Mouse (Mus musculus) adrenal gland, adult 2 months (tissue): ENCODE results near the gene Dlx3. TPM values are rescaled to one million over a fixed set of nuclear protein-coding genes. Genes with fewer than 3 reads are reported as not detected.
A peak's percentile ranks its signal among the peaks of the same experiment; 100 is the strongest.

Experiments
- DNase-seq: peaks from one replicate; pipeline ENCODE4 v3.0.0; 2021
- polyA plus RNA-seq: library from polyadenylated mRNA; depleted of rRNA; stranded (reverse); fragments of >200 nt; gene quantifications from 2 replicates; pipeline ENCODE4 v1.2.3, GENCODE M21; 2012
- total RNA-seq, 2 experiments: library from RNA; stranded (reverse); gene quantifications; 2 replicates each; pipeline ENCODE4 v1.2.3; 2021

Dlx3 gene
- total and polyA plus RNA-seq, 3 experiments, result 0.03 to 0.10 TPM; not detected in 1

DNA sequence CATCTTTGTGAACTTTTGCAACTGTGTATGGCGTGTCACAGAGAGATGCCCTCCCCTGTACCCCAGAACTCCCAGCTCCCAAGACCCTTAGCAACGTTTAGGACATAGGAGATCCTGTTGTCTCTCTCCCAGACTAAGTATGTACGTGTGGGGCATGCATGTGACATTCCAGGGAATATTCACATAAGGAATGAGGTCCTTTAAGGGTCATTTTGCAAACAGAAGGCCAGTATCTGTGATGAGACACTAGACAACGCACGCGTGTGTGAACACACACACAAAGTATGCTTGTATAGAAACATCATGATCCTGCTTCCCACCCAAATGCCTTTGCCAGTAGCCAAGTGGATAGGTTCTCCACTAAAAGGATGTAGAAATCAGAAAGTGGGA lies 2.2 kb downstream of the Dlx3 start:
- no peak for DNase-seq

DNA sequence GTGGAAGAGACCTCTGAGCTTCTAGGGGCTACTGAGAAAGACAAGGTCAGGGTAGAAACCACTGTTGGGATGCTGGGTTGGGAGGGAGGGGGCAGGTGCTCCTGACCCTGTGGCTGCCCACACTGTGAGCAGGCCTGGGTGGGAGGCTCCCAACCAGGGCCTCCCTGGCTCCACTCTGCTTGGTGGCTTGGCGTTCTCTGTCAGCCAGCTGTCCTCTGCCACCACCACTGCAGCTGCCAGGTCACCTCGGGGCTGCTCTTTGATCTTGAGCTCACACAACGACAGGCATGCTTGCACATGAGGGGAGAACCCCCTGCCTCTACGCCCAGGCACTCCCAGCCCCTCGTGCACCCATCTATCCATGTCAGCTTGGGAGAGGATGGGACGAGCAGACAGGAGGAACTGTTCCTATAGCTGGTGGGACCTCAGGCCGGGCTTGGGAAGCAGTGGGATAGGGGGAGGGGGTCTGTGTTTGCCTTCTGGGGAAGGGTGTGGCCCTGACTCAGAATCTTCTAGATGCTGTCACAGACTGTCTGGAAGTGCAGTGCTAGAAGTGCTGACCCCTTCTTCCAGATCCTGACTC lies 5.5 kb downstream of the Dlx3 start:
- DNase-seq, result no peak

DNA sequence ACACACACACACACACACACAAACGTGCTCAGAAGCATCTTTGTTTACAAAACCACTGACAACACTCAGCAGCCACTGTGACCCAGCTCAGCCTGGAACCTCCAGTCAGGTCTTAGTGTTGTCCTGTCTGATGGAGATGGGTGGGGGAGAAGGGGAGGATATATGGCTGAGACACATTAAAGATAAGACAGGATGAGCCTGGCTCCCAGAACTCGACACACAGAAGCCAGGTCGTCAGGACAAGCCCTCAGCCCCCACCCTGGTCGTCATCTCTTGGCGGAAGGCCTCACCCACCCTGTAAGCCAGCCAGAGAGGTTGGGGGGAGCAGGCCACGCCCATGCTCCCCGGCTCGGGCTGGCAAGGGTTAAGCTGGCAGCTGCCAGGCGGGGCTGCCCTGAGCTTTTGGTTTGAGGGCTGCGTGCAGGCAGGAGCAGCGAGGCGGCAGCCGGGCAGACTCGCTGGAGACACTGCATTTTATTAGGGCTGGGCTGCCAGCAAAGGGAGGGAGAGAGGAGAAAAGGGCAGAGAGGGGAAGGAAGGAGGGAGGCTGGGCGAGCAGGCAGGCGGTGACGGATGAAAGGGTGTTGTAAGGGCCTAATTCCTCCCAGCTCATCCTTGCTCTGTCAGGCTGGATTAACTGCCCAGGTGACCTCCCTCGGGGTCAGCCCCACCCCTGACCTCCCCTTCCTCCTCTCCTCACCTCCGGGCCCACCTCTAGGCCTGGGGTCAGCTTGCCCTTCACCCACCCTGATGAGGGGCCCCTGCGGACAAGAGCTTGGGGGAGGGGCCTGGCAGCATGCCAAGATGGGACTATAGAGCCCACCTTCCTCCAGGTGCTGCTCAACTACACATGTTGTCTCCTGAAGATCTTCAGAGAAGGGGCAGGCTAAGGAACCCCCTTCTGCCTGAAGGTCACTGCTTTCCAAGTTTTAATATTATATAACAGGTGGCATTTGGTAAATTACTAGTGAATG lies 6.6 kb downstream of the Dlx3 start:
- peak; percentile 42 for DNase-seq

DNA sequence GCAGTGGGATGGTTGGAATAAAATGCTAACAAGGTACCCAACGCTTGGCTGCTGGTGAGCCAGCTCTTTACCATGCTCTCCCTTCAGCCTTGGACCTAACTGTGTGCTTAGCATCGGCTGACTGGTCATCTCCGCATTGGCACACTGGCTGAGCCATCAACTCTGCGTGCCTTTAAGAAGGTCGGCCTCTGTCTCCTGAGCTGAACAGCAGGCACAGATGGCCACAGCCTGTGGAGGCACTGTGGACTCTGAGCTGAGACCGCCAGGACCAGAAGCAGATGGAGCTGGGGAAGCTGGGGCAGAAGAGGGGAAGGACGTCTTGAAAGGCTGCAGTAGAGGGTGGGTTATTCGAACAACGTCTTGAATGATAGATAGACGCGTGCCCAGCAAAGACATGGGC lies 8.4 kb downstream of the Dlx3 start:
- no peak for DNase-seq

DNA sequence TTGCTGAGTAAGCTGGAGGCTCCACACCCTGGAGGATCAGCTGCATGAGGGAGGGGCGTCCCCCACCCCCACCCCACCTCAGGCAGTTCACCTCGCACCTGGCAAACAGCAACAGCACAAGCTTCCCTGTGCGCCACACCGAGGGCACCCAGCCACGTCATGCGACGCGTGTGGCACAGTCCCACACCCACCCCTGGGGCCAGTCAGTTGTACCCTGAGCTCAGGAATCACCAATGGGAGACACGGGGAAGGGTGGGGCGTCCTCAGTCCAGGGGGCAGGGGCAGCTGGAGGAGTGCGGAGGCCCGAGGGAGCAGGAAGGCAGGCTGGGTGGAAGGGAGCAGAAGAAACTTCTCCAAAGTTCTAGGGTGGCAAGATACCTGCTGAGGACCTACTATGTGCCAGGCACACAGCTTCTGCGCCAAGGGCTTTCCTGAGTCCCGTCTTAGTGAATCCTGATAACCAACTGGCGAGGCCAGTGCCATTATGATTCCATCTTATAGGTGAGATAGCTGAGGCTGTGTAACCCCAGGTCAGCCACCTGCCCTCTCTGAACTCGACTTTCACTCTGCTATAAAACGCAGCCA lies 10.8 kb downstream of the Dlx3 start:
- DNase-seq, result no peak

DNA sequence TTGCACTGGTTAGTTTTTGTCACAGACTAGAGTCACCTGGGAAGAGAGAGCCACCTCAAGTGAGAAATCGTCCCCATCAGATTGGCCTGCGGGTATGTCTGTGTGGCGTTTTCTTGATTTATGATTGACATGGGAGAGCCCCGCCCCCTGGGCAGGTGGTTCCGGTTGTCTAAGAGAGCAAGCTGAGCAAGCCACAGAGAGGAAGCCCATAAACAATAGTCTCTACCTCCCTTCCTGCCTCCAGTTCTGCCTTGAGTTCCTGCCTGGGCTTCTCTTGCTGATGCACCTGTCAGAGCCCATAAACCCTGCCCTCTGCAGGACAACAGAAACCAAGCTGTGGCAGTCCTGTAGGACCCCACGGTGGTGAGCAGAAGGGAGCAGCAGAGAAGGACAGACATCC lies 13.4 kb downstream of the Dlx3 start:
- no peak for DNase-seq

DNA sequence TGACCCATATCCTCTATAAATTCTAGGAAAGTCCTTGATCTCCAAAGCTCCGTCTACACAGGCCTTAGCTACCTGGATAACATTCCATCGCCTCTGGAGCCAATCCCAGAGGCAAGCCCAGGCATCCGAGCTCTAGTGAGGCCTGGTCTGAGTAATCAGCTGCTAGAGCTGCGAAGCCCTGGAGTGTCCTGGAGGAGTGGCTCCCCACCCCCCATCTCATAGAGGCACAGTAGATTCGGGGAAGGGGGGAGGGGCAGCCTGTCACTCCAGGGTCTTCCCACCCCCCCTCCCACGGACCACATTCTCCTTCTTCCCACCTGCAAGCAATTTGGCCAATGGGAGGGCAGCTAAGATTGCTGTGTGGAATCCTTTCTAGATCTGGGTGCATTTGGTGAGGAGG lies 17.4 kb downstream of the Dlx3 start:
- DNase-seq, result no peak

DNA sequence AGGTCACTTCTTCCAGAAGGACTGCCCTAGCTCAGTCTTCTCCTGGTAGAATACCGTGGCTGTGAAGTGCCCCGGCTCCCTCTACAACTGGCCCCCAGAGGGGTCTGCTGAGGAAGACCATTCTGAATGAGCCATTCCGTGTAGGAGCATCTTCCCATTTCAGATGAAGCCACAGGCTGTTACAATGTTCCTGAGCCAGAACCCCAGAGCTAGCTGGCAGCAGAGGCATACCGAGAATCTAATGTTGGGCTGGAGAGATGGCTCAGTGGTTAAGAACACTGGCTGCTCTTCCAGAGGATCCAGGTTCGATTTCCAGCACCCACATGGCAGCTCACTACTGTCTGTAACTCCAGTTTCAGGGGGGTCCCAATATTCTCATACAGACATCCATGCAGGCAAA lies 20.0 kb downstream of the Dlx3 start:
- no peak for DNase-seq

DNA sequence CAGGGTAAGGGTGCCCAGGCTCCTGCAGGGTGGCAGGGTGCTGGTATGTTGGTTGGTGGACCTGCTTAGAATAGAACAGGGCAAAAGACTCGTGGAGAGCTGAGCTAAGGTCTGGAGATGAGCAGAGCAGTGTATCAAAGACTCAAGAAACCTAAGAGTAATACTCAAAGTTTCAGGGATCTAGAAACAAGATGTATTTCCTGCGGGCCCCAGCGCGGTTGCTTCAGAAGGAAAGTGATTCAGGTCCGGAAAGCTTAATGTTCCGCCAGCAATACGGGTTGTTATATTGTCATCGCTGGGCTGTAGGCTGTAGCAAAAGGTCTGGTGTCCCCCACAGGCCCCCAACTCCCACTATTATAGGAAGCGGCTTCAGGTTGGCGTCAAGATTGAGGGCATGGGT lies 22.3 kb downstream of the Dlx3 start:
- no peak for DNase-seq

DNA sequence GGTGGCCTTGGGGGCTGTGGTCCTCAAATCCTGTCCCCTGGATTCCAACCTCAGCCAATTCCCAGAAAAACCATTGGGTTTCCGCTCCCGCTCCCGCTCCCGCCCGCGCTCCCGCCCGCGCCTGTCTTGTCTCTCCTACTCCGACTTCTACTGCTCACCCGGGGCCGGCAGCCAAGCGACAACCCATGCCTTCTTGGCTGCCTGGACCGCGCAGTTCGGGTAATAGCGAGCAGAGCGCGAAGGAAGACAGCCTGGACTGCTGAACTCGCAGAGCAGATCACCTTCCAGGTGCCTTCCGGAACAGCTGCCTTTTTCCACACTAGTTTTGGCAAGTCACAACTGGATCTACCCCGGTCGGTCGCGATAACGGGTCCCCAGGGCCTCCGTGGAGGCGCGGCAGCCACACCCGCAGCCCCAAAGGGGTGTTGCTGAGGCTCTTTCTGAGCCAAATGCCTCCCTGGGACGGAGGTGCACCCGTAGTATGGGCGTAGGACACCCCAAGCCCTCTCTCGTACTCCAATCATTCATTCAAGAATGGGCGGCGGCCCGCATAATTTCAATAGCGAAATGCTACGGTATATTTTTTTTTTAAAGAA lies 23.2 kb downstream of the Dlx3 start:
- peak; percentile 47 for DNase-seq

DNA sequence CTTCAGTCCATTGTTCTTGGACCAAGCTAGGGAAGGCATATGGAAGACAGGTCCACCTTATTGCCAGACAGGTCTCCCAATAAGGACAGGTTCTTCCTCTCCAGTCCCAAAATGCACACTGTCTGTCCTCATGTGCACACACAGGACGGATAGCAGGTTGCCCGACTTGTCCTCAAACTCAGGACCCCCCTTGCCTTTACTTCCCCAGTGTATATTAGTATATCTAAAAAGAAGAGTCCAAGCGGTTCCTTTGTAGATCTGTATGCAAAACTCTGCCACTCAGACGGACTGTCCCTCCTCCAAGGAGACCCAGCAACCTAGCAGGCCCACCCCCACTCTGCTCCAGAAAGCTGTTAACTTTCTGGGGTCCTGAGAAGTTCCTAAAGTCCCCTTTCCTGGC lies 23.7 kb downstream of the Dlx3 start:
- DNase-seq, result no peak

DNA sequence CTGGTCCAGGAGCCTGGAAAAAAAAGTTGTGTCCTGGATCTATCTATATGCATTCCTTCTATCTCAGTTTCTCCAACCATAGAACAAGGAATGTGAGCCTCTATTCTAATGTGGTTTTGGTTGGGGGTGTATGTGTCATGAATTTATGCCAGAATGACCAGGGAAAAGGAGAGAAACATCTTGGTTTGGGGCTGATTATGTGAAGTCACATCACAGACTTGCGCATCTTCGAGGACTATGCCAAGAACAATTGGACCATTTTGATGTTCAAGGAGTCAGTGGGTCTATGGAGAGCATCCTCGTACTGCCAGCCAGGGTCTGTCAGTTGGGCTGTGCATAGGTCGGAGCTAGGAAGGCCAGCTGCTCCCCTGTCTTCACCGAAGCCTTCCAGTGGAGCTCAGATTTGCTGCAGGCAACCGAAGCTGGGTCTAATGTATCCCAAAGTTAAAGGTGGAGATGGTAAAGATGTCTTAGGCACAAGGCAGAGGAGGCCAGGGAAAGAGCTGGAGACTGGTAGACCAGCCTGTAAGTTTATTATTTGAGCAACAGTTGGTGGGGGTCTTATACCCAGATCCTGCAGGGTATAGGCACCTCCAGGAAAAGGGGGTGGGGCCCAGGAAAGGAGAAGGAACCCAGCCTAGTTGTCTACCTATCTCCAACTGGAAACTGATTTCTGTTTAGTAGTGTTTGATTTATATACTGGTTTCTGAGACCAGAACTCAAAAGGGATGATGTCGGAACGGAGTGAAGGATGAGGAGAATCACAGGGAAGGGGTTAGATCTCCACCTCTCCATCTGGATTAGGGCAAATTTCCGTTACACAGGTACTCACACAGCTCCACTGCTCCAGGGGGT lies 24.4 kb downstream of the Dlx3 start:
- no peak for DNase-seq

DNA sequence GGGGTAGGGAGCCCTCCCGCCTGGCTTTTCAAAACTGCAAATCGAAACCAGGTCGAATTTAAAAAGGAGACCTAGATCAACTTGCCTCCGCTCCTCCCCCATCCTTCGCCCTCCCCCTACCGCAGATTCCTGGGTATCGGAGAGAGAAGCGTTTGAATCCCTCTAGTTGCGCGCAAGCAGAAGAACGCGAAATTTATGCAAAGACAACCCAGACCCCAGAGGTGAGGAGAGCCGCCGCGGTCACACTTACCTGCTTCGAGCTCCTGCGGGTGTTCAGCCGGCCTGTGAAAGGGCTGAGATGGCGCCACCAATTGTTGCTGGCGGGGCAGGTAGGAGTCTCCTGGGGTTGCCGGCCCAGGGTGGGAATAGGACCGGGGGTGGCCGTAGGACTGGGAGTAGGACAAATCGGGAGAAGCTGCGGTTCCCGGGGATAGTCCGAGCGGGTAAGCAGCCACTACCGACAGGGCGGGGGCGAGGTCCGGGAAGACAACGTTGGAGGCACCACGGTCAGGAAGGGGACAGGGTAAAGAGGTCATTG lies 25.1 kb downstream of the Dlx3 start:
- DNase-seq, result peak; percentile 23

DNA sequence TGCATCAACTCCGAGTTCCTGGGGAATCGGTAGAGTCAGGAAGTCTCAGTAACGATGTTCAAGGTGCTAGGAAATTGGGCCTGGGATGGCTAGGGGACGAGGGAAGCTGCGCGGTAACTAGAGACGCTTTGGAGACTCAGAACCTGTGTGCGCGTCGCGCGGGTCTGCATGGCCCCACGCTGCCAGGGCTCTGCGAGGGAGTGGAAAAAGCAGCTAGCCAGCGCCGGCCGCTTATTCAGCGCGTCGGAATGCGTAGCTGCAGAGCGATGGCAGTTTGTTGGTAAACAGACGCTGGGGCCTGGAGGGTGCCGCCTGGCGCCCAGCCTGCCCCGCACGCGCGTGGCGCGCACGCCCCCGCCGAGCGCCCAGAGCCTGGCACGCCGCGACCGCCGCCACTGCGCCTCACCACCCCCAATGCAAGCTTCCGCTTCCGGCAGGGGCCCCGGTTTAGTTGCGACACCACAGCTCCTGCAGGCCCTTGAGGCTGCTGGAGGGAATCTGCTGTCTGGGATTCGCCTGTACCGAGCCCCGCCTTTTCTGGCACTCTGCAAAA lies 26.0 kb downstream of the Dlx3 start, which contains the start of gene Dlx4:
Gene Dlx4 (minus strand): TSS at position 413 of the 553 bp plus-strand sequence.
- DNase-seq, result peak; percentile 79

DNA sequence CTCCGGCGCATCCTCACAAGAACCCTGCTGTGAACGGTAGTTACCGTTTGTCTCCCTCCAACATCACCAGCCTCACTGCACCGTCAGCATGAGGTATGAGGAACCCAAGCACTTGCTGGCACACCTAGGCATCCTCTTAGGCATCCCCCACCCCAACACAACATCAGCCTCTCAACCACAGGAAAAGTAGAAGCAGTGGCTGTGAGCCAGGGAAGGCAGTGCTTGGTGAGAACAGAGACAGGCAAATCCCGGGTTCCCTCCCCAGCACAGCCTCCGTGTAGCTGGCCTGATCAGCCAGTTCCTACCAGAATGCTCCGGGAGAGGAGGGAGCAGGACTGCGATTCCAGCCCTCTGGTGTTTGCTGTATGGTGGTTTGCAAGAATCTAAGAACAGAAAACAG lies 28.8 kb downstream of the Dlx3 start:
- DNase-seq, result no peak

DNA sequence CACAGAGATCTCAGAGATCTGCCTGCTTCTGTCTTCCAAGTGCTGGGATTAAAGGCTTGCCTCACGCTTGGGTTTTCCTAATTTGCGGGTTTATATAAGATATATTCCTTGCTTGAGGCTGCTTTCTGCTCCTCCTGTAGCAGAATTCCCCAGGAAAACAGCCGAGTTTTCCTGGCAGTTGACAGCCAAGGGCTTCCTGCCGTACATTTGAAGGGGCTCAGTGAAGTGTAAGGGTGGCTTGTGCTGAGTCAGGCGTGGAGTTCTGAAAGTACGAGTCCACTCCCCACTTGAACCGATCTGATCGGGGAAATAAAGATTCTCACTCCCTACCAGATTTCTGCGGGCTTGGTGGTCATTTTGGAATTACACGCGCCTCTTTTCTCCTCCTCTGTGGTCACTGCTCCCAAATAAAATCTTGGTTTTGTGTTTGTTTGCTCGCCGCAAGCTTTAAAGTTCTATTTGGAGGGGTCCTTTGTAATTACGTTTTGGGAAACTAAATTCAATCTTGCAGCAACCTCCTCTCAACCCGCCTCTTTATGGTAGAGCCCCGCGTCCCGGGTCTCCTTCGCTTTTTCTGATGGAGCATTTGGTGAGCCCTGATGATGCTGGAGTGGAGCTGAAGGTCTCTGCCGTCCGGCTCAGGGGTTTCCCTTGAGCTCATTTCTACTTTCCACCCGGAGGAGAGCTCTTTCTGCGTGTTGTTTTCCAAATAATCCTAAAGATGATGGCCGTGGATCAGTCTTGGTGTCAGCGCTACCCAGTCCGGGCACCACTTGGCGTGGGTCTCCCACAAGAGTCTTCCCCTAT lies 29.7 kb downstream of the Dlx3 start:
- no peak for DNase-seq

DNA sequence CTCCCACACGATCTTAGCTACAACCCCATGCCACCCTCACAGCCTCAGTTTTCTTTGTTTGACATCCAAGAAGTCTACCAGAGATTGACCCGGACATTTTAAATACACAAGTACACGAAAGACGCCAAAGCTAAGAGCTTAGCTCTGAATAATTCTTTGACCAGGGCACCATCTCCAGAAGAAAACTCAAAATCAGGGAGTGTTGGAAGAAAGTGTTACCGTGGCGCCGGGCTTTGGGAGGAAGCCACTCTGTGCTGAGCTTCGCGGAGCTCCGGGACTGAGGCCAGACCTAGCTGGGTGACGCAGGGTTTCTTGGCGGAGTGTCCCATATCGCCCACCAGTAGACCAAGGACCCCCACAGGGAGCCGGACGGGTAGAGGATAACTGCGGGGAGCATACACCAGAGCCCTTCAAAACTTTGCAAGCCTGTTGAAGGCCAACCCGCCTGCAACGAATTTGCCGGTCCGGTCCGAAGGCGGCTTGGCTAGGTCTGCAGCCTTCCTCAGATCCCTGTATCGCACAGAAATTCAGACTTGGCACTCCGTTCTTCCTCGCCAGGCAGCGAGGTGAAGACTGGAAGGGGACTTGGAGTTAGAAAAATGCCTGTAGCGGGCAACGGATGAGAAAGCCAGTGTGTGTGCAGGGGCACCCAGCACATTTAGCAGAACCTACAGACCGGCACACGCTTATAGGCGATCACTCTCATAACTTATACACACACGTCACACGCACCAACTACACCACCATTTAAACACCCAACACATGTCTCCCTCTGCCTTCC lies 30.5 kb downstream of the Dlx3 start:
- peak; percentile 17 for DNase-seq

DNA sequence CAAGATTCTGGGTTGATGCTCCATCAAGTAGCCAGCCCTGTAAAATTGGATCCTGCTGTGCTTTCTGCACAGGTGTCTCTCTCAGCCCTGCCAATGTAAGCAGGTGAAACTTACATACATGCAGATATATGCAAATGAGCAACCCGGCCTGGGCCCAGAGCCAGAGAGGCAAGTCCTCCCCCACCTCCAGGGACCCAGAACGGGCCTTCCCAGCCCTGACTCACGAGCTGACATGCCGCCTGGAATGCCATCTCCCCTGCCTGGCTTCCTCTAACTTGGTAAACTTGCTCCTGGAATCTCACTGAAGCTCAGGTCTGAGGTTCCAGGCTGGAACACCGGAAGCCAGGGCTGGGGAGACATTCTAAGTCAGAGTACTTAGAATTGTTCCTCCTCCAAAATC lies 33.2 kb downstream of the Dlx3 start:
- no peak for DNase-seq

DNA sequence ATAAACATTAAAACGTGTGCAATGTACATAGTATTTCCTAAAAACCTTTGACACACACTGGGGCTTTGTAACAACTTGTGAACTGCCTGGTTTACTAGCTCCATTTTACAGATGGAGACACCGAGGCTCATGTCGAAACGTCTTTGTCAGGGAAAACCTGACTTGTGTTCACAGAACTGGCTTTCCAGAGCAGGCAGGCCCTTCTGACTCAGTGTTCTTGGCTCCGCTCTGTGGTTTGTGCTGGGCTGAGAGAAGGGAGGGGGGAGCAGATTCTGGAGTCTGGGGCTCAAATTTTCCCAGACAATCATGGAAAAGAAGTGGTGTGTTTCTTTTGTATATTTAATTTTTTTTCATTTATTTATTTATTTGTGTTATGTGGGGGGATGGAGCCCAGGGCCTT lies 33.8 kb downstream of the Dlx3 start:
- no peak for DNase-seq

DNA sequence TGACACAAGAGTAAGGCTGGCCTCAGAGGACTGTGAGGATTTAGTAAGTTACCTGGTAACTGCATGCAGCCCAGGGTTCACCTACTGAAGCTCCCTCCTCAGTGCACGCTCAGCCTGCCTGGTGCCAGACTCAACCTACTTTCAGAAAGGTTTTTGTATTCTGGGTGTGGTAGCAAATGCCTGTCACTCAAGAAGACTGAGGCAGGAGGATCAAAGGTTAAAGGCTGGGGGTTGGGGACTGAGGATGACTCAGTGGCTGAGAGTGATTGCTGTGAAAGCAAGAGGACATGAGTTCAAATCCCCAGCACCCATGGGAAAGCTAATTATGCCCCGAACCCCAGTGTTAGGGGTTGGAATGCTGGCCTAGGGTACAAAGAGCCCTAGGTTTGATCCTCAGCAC lies 35.6 kb downstream of the Dlx3 start:
- DNase-seq, result no peak
